Mouse (Mus musculus): Measurements from ENCODE around the gene Riok2. TPM values are rescaled to one million over a fixed set of nuclear protein-coding genes. Genes with fewer than 3 reads are reported as not detected.

The Riok2 gene
- polyA plus RNA-seq, 1 experiment, result 5.7 TPM

- Histone ChIP-seq H3K27me3 (ENCODE audit: control insufficient read depth, insufficient read depth, low read length) (no peaks in the 10 kb centered on the region), H3K27ac (ENCODE audit: control insufficient read depth, insufficient read depth, low read depth, low read length) (no peak overlapping the region), H3K36me3 (ENCODE audit: control insufficient read depth, insufficient read depth, low read length) (no peaks in the 10 kb centered on the region), H3K4me3 (ENCODE audit: control insufficient read depth, low read depth, low read length) (no peak overlapping the region), H3K4me1 (ENCODE audit: control insufficient read depth, insufficient read depth, low read length) (no peaks in the 10 kb centered on the region)
- TF ChIP-seq CTCF (IDR thresholded peaks at IDR 0.05; ENCODE audit: control insufficient read depth, insufficient read depth, insufficient replicate concordance, low read depth, low read length) (no peak), POLR2A (IDR thresholded peaks at IDR 0.05; ENCODE audit: control insufficient read depth, low read depth, low read length) (no peak)
Measured at GRCm38 (mm10) chr17:17408720-17409478, 34.8 kb downstream of the Riok2 start.

- Histone ChIP-seq H3K27ac (ENCODE audit: control insufficient read depth, insufficient read depth, low read depth, low read length) (no peak overlapping the region), H3K36me3 (ENCODE audit: control insufficient read depth, insufficient read depth, low read length) (no peaks in the 10 kb centered on the region), H3K27me3 (ENCODE audit: control insufficient read depth, insufficient read depth, low read length) (no peaks in the 10 kb centered on the region), H3K4me3 (ENCODE audit: control insufficient read depth, low read depth, low read length) (no peak overlapping the region), H3K4me1 (ENCODE audit: control insufficient read depth, insufficient read depth, low read length) (no peaks in the 10 kb centered on the region)
- no peak for TF ChIP-seq CTCF (IDR thresholded peaks at IDR 0.05; ENCODE audit: control insufficient read depth, insufficient read depth, insufficient replicate concordance, low read depth, low read length)
- no peak for TF ChIP-seq POLR2A (IDR thresholded peaks at IDR 0.05; ENCODE audit: control insufficient read depth, low read depth, low read length)
Measured at GRCm38 (mm10) chr17:17409601-17410000, 35.5 kb downstream of the Riok2 start.

DNA sequence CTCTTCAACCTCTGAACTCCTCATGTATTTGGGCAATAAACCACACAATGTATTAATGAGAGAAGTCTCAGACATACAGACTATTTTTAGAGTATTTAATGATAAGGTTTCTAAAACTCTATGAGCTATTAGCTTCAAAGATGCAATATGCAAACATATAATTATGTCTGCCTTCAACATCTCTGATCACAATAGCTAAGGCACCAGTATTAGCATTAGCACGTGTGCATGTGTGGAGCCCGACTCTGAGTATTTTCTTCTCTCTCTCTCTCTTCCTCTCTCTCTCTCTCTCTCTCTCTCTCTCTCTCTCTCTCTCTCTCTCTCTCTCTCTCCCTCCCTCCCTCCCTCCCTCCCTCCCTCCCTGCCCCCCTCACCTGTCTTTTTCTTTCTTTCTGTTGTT is 37.3 kb downstream of the Riok2 start:
- H3K27ac ChIP-seq (ENCODE audit: control insufficient read depth, insufficient read depth, low read depth, low read length), result no peak overlapping the region
- no peaks in the 10 kb centered on the region for H3K36me3 ChIP-seq (ENCODE audit: control insufficient read depth, insufficient read depth, low read length)
- TF ChIP-seq POLR2A (IDR thresholded peaks at IDR 0.05; ENCODE audit: control insufficient read depth, low read depth, low read length) (no peak), CTCF (IDR thresholded peaks at IDR 0.05; ENCODE audit: control insufficient read depth, insufficient read depth, insufficient replicate concordance, low read depth, low read length) (no peak)
- H3K27me3 ChIP-seq (ENCODE audit: control insufficient read depth, insufficient read depth, low read length), result no peaks in the 10 kb centered on the region
- H3K4me1 ChIP-seq (ENCODE audit: control insufficient read depth, insufficient read depth, low read length), result no peaks in the 10 kb centered on the region
- H3K4me3 ChIP-seq (ENCODE audit: control insufficient read depth, low read depth, low read length), result no peak overlapping the region

DNA sequence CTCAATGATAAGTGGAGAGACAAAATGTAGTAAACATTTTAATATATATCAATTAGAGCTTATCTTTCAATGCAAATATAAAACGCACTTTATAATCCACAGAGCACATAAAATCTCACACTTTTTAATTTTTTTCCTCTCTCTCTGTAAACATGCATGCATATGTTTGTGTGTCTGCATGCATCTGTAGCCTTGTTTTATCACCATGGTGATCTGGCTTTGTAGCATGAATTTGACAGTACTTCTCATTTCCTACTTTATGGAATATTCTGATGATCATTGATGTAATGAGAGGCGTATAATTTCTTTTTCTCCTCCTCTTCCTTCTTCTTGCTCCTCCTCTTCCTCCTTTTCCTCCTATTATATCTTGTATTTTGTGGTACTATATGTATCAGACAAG is 38.1 kb downstream of the Riok2 start:
- no peaks in the 10 kb centered on the region for H3K27me3 ChIP-seq (ENCODE audit: control insufficient read depth, insufficient read depth, low read length)
- TF ChIP-seq CTCF (IDR thresholded peaks at IDR 0.05; ENCODE audit: control insufficient read depth, insufficient read depth, insufficient replicate concordance, low read depth, low read length), result no peak
- no peak for TF ChIP-seq POLR2A (IDR thresholded peaks at IDR 0.05; ENCODE audit: control insufficient read depth, low read depth, low read length)
- H3K4me1 ChIP-seq (ENCODE audit: control insufficient read depth, insufficient read depth, low read length), result no peaks in the 10 kb centered on the region
- no peak overlapping the region for H3K27ac ChIP-seq (ENCODE audit: control insufficient read depth, insufficient read depth, low read depth, low read length)
- no peaks in the 10 kb centered on the region for H3K36me3 ChIP-seq (ENCODE audit: control insufficient read depth, insufficient read depth, low read length)
- H3K4me3 ChIP-seq (ENCODE audit: control insufficient read depth, low read depth, low read length), result no peak overlapping the region

DNA sequence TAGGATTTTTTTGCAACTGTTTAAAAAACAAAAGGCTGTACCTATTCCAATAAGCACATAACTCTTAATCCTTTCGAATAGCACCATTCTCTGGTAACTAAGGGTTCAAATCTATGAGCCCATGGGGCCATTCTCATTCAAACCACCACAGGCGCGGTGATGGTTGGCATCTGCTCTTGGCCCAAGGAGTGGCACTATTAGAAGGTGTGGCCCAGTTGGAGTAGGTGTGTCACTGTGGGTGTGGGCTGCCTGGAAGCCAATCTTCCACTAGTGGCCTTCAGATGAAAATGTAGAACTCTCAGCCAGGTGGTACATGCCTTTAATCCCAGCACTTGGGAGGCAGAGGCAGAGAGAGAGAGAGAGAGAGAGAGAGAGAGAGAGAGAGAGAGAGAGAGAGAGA is 40.1 kb downstream of the Riok2 start:
- Histone ChIP-seq H3K4me1 (ENCODE audit: control insufficient read depth, insufficient read depth, low read length) (no peaks in the 10 kb centered on the region), H3K27ac (ENCODE audit: control insufficient read depth, insufficient read depth, low read depth, low read length) (no peak overlapping the region), H3K4me3 (ENCODE audit: control insufficient read depth, low read depth, low read length) (no peak overlapping the region), H3K36me3 (ENCODE audit: control insufficient read depth, insufficient read depth, low read length) (no peaks in the 10 kb centered on the region), H3K27me3 (ENCODE audit: control insufficient read depth, insufficient read depth, low read length) (no peaks in the 10 kb centered on the region)
- TF ChIP-seq POLR2A (IDR thresholded peaks at IDR 0.05; ENCODE audit: control insufficient read depth, low read depth, low read length) (no peak), CTCF (IDR thresholded peaks at IDR 0.05; ENCODE audit: control insufficient read depth, insufficient read depth, insufficient replicate concordance, low read depth, low read length) (no peak)

DNA sequence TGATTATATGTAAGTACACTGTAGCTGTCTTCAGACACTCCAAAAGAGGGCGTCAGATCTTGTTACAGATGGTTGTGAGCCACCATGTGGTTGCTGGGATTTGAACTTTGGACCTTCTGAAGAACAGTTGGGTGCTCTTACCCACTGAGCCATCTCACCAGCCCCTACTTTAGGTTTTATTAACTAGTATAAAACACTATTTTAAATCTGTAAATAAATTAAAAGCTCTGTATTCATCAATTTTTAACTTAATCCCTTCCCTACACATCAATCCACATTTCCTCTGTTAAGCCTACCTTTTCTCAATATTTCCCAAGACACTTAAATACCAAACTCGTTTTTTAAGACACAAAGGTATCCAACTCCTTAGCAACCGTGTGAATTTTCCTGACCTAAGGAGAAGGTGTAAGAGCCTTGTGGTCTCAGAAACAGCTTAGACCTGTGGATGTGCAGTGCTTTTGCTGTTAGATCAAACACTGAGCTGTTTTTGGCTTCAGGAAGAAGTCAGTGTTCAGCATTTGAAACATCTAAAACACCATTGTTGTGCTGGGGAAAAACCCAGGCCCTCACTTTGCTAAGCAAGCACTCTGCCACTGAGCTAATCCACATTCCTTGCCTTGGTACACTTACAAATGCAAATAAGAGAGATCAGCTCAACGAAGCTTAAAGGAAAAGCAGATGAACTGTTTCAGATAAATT is 50.6 kb downstream of the Riok2 start:
- TF ChIP-seq CTCF (IDR thresholded peaks at IDR 0.05; ENCODE audit: control insufficient read depth, insufficient read depth, insufficient replicate concordance, low read depth, low read length) (no peak), POLR2A (IDR thresholded peaks at IDR 0.05; ENCODE audit: control insufficient read depth, low read depth, low read length) (no peak)
- H3K27ac ChIP-seq (ENCODE audit: control insufficient read depth, insufficient read depth, low read depth, low read length), result no peak overlapping the region
- no peak overlapping the region for H3K4me3 ChIP-seq (ENCODE audit: control insufficient read depth, low read depth, low read length)
- H3K27me3 ChIP-seq (ENCODE audit: control insufficient read depth, insufficient read depth, low read length), result no peaks in the 10 kb centered on the region
- no peaks in the 10 kb centered on the region for H3K36me3 ChIP-seq (ENCODE audit: control insufficient read depth, insufficient read depth, low read length)
- H3K4me1 ChIP-seq (ENCODE audit: control insufficient read depth, insufficient read depth, low read length), result no peaks in the 10 kb centered on the region

GRCm38 (mm10) chr17:17425308-17425813 is 51.3 kb downstream of the Riok2 start:
- Histone ChIP-seq H3K36me3 (ENCODE audit: control insufficient read depth, insufficient read depth, low read length) (no peaks in the 10 kb centered on the region), H3K27ac (ENCODE audit: control insufficient read depth, insufficient read depth, low read depth, low read length) (no peak overlapping the region)
- TF ChIP-seq POLR2A (IDR thresholded peaks at IDR 0.05; ENCODE audit: control insufficient read depth, low read depth, low read length), result no peak
- no peak for TF ChIP-seq CTCF (IDR thresholded peaks at IDR 0.05; ENCODE audit: control insufficient read depth, insufficient read depth, insufficient replicate concordance, low read depth, low read length)

More at GRCm38 (mm10) chr17:17425308-17425813, 51.3 kb downstream of the Riok2 start:
- no peak overlapping the region for H3K4me3 ChIP-seq (ENCODE audit: control insufficient read depth, low read depth, low read length)
- no peaks in the 10 kb centered on the region for H3K4me1 ChIP-seq (ENCODE audit: control insufficient read depth, insufficient read depth, low read length)
- no peaks in the 10 kb centered on the region for H3K27me3 ChIP-seq (ENCODE audit: control insufficient read depth, insufficient read depth, low read length)

All from testis, adult 2 months (tissue).